Mouse (Mus musculus) E14TG2a.4 (cell line): Measurements from ENCODE around the gene Tmprss6.

ENCODE experiments used
- CTCF ChIP-seq: conservative IDR thresholded peaks from 2 replicates; pipeline ENCODE4 v1.5.1; 2014; ENCODE audit warnings: low read length
- NANOG ChIP-seq: IDR thresholded peaks from 2 replicates; pipeline ENCODE4 v1.6.1; 2014; ENCODE audit warnings: borderline replicate concordance, low read length, mixed read lengths
- POU5F1 ChIP-seq: IDR thresholded peaks from 2 replicates; pipeline ENCODE4 v1.6.1; 2014; ENCODE audit warnings: low read length, borderline replicate concordance

GRCm38 (mm10) chr15:78443857-78444256 lies 24.6 kb downstream of the Tmprss6 start:
- TF ChIP-seq CTCF, result no peak
- no peak for TF ChIP-seq POU5F1
- no peak for TF ChIP-seq NANOG
